Mouse (Mus musculus) neural tube, embryonic 14.5 days (tissue): ENCODE results near the gene Pde9a. TPM values are rescaled to one million over a fixed set of nuclear protein-coding genes. Genes with fewer than 3 reads are reported as not detected.

Experiments used
- ATAC-seq: fragments of 200-750 bp; cut with Nextera tagmentation; 2 replicates; pipeline ENCODE4 v1.8.0; 2017; ENCODE audit warnings: low read depth, mild to moderate bottlenecking, moderate TSS enrichment, moderate library complexity
- H3K27ac ChIP-seq: fragments of 300-500 bp; sonication (generic); 2 replicates; pipeline ENCODE4 v1.5.1; 2014; ENCODE audit warnings: low read depth, mild to moderate bottlenecking, control low read depth, low read length, moderate library complexity, mixed read lengths
- H3K27me3 ChIP-seq: fragments of 300-500 bp; sonication (generic); 2 replicates; pipeline ENCODE4 v1.6.1; 2014; ENCODE audit warnings: low read length; ENCODE audit not compliant: control insufficient read depth, insufficient read depth
- H3K36me3 ChIP-seq: fragments of 300-500 bp; sonication (generic); 2 replicates; pipeline ENCODE4 v1.6.1; 2014; ENCODE audit warnings: low read length, mixed read lengths; ENCODE audit not compliant: control insufficient read depth, insufficient read depth
- H3K4me1 ChIP-seq: fragments of 300-500 bp; sonication (generic); 2 replicates; pipeline ENCODE4 v1.6.1; 2014; ENCODE audit warnings: low read length; ENCODE audit not compliant: control insufficient read depth, insufficient read depth
- H3K4me2 ChIP-seq: fragments of 300-500 bp; sonication (generic); 2 replicates; pipeline ENCODE4 v1.6.1; 2014; ENCODE audit warnings: mild to moderate bottlenecking, low read depth, low read length, control low read depth
- H3K4me3 ChIP-seq: fragments of 300-500 bp; sonication (generic); 2 replicates; pipeline ENCODE4 v1.5.1; 2014; ENCODE audit warnings: low read depth, low read length, control low read depth, mixed read lengths
- H3K9ac ChIP-seq: fragments of 300-500 bp; sonication (generic); replicated peaks from 2 replicates; pipeline ENCODE4 v1.6.1; 2014; ENCODE audit warnings: low read depth, mild to moderate bottlenecking, control low read depth, low read length, mixed read lengths
- H3K9me3 ChIP-seq: fragments of 300-500 bp; sonication (generic); 2 replicates; pipeline ENCODE4 v1.6.1; 2016; ENCODE audit warnings: low read length; ENCODE audit not compliant: control insufficient read depth
- WGBS: fragments of 180-500 bp; shearing (Covaris S2); extraction: QIAGEN DNeasy Blood & Tissue Kit; methylation state at CpG from one replicate; pipeline ENCODE4 v1.1.7; 2014; 5-methylcytosine and 5-hydroxymethylcytosine counted together
- polyA plus RNA-seq: library from polyadenylated mRNA; unstranded; fragments of >200 nt; fragmentation: Nextera tagmentation; extraction: Ambion mirVana; gene quantifications from 2 replicates; pipeline ENCODE4 v1.2.1, GENCODE M21; 2014

Pde9a gene
- polyA plus RNA-seq, 1 experiment from 2014 or later = 26.8 TPM

- 75% methylated on average over 4 of the region's 4 CpGs for WGBS
- ATAC-seq = no peak
- Histone ChIP-seq H3K27ac (no peak overlapping the region), H3K4me2 (no peak overlapping the region), H3K36me3 (peaks cover 18% of the 10 kb centered on the region), H3K4me3 (no peak overlapping the region), H3K9me3 (no peaks in the 10 kb centered on the region), H3K9ac (no peak overlapping the region), H3K27me3 (no peaks in the 10 kb centered on the region), H3K4me1 (no peaks in the 10 kb centered on the region)
Measured at GRCm38 (mm10) chr17:31460416-31460815, 74.4 kb downstream of the Pde9a start.

- peaks cover 29% of the 10 kb centered on the region for H3K36me3 ChIP-seq
- 91% methylated on average over 2 of the region's 2 CpGs for WGBS
Measured at GRCm38 (mm10) chr17:31462506-31462905, 76.5 kb downstream of the Pde9a start.

DNA sequence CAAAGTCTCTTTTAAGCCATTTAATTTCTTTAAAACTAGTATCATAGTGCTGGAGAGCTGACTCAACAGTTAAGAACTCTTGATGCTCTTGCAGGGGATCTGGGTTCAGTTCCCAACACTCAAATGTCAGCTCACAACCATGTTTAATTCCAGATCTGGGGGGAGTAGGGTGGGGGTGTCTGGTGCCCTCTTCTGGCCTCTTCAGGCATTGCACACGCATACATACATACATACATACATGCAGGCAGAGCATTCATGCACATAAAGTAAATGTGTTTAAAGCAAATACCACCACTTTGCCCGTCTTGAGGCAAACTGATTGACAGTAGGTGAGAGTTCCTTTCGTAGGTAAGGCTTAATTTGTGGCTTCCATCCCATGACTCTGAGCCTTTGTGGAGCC, 80.8 kb downstream of the Pde9a start:
- no peak for ATAC-seq
- peaks cover 6% of the 10 kb centered on the region for H3K4me1 ChIP-seq
- H3K4me3 ChIP-seq = no peak overlapping the region
- WGBS = 98% methylated on average over 3 of the region's 3 CpGs
- H3K9me3 ChIP-seq = no peaks in the 10 kb centered on the region
- H3K27me3 ChIP-seq = no peaks in the 10 kb centered on the region
- no peak overlapping the region for H3K4me2 ChIP-seq
- H3K9ac ChIP-seq = no peak overlapping the region
- H3K27ac ChIP-seq = no peak overlapping the region
- peaks cover 20% of the 10 kb centered on the region for H3K36me3 ChIP-seq

More at GRCm38 (mm10) chr17:31462506-31462905, 76.5 kb downstream of the Pde9a start:
- Histone ChIP-seq H3K27me3 (no peaks in the 10 kb centered on the region), H3K9me3 (no peaks in the 10 kb centered on the region), H3K27ac (no peak overlapping the region), H3K4me2 (no peak overlapping the region), H3K9ac (no peak overlapping the region), H3K4me1 (no peaks in the 10 kb centered on the region), H3K4me3 (no peak overlapping the region)
- ATAC-seq = no peak

- H3K4me3 ChIP-seq = no peak overlapping the region
- ATAC-seq = no peak
- no peak overlapping the region for H3K4me2 ChIP-seq
- H3K36me3 ChIP-seq = peaks cover 23% of the 10 kb centered on the region
- WGBS = 82% methylated on average over 5 of the region's 5 CpGs
- no peak overlapping the region for H3K9ac ChIP-seq
- H3K27ac ChIP-seq = no peak overlapping the region
- no peaks in the 10 kb centered on the region for H3K27me3 ChIP-seq
- H3K9me3 ChIP-seq = no peaks in the 10 kb centered on the region
- H3K4me1 ChIP-seq = peaks cover 6% of the 10 kb centered on the region
Measured at GRCm38 (mm10) chr17:31468496-31468895, 82.5 kb downstream of the Pde9a start.

GRCm38 (mm10) chr17:31470766-31471418, 84.9 kb downstream of the Pde9a start:
- H3K9ac ChIP-seq = no peak overlapping the region
- H3K4me1 ChIP-seq = peaks cover 6% of the 10 kb centered on the region
- H3K36me3 ChIP-seq = peaks cover 20% of the 10 kb centered on the region
- no peak overlapping the region for H3K4me3 ChIP-seq
- no peak overlapping the region for H3K27ac ChIP-seq
- no peaks in the 10 kb centered on the region for H3K9me3 ChIP-seq
- H3K4me2 ChIP-seq = no peak overlapping the region
- ATAC-seq = peak; percentile 73
- H3K27me3 ChIP-seq = no peaks in the 10 kb centered on the region
- 29% methylated on average over 5 of the region's 5 CpGs for WGBS

DNA sequence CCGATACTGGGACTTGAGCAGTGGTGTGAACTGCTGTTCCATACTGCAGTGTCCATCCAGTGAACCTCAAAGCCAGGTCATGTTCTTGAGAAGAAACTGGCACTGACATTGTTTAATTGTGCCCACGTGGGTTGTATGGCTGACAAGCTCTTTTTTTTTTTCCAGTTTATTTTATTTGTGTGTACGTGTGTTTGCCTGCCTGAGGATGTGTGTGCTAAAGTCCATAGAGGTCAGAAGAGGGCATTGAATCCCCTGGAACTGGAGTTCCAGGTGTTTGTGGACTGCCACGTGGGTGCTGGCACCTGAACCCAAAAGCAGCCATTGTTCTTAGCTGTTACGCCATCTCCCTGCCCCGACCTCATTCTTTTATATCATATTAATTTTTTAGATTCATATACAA, 88.4 kb downstream of the Pde9a start:
- no peak overlapping the region for H3K4me2 ChIP-seq
- WGBS = 90% methylated on average over 6 of the region's 6 CpGs
- no peak for ATAC-seq
- H3K9me3 ChIP-seq = no peaks in the 10 kb centered on the region
- H3K9ac ChIP-seq = no peak overlapping the region
- H3K27ac ChIP-seq = no peak overlapping the region
- no peak overlapping the region for H3K4me3 ChIP-seq
- H3K36me3 ChIP-seq = peaks cover 8% of the 10 kb centered on the region
- peaks cover 6% of the 10 kb centered on the region for H3K4me1 ChIP-seq
- no peaks in the 10 kb centered on the region for H3K27me3 ChIP-seq

DNA sequence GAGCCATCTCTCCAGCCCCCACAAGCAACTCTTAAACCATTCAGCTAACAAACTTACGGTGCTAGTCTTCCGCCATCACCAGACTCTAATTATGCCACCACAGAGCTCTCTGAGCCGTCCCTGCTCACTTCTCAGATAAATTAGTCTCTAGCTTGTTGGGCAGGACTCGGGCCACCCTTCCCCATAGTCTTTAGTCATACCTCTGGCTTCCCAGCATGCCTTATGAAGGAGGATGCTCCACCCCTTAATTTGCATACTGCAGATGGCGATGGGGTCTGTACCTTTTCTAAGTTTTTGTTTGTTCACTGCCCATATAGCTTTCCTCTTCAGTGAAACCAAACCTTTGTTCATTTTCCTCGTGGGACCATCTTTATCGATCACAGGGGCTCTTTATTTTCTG, 92.6 kb downstream of the Pde9a start:
- Histone ChIP-seq H3K9me3 (no peaks in the 10 kb centered on the region), H3K4me2 (no peak overlapping the region), H3K27me3 (no peaks in the 10 kb centered on the region), H3K36me3 (no peaks in the 10 kb centered on the region; the same call in 1 of the 2 replicates), H3K9ac (no peak overlapping the region), H3K4me3 (no peak overlapping the region), H3K4me1 (no peaks in the 10 kb centered on the region), H3K27ac (no peak overlapping the region)
- WGBS = 70% methylated on average over 7 of the region's 7 CpGs
- ATAC-seq = no peak

DNA sequence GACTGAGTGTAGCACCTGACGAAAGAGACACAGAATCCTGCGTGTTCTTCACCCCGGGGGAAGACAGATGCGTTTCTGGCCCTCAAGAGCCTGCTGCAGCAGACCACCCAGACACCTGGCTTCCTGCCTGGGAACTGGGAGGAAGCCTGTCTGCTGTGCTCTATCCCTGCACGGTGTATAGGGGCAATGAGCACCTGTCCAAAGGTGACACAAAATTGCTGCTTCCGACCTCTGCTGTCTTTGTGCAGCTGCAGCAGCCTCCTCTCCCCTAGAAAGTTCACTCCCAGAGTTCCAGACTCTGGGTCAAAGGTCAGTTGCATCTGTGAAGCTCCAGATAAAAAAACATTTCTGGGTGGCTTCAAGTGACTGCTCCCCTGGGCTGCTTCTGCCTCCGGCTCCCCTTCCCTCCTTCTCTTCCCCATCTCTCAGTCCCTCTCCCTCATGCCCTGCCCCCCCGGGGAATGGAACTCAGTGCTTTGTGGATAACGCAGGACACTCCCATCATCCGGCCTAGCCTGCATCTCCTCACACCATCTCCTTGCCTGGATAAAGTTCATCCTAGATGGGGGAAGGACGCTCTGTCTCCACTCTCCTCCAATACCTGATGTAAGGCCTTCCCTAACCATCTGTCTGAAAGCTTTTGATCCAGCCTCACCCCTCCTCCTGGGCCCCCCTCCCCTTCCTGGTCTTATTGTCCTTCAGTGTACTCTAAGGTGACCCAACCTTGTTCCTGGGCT, 93.3 kb downstream of the Pde9a start:
- no peak for ATAC-seq
- Histone ChIP-seq H3K4me1 (no peaks in the 10 kb centered on the region), H3K9ac (no peak overlapping the region), H3K27me3 (no peaks in the 10 kb centered on the region), H3K36me3 (no peaks in the 10 kb centered on the region; the same call in 1 of the 2 replicates), H3K4me2 (no peak overlapping the region), H3K4me3 (no peak overlapping the region), H3K27ac (no peak overlapping the region), H3K9me3 (no peaks in the 10 kb centered on the region)
- WGBS = 61% methylated on average over 11 of the region's 11 CpGs

GRCm38 (mm10) chr17:31486616-31487198, 100.7 kb downstream of the Pde9a start:
- H3K36me3 ChIP-seq = no peaks in the 10 kb centered on the region
- no peaks in the 10 kb centered on the region for H3K4me1 ChIP-seq
- no peak overlapping the region for H3K9ac ChIP-seq
- no peaks in the 10 kb centered on the region for H3K27me3 ChIP-seq
- H3K9me3 ChIP-seq = no peaks in the 10 kb centered on the region
- ATAC-seq = no peak
- no peak overlapping the region for H3K4me2 ChIP-seq
- 47% methylated on average over 10 of the region's 10 CpGs for WGBS
- no peak overlapping the region for H3K27ac ChIP-seq
- H3K4me3 ChIP-seq = no peak overlapping the region
